Comparison of ENCODE assay signal across 9 mouse cellular contexts in the genomic region with DNA sequence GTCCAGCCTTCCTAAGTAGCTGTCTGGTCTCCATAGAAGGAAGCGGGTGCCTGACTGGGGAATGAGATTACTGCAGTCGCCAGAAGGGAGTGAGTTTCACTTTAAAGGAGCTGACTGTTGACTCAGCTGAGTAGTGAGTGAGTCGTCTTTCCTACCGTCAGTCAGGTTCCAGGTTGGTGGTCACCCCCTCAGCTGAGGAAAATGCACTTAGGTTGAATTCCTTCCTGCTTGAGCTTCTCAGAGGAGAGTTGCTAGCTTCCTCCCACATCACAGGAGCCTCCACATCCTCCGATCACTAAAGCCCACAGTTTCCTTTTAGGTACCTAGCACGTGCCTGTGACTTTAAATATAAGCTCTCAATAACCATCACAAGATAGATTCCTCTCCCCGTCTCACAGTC.
DNase-seq lines count a peak whose midpoint lies in the region; ATAC-seq and TF ChIP-seq lines count a peak whose summit lies in the region.
"Had no signal": no experiment of that assay in that cellular context is flagged by ENCODE, and none has a peak within 500 bp of the region (broad histone marks: within the 10 kb centered on the region; RNA-seq: fewer than 3 reads in every experiment).

No protein-coding gene starts in this region.

- peak overlapping the region; percentile 25; the same call in 1 of the 2 replicates for H3K9ac ChIP-seq in heart, embryonic 15.5 days
- no peak overlapping the region for H3K9ac ChIP-seq in stomach, postnatal 0 days (ENCODE audit: low read length)

- no peaks in the 10 kb centered on the region for H3K9me3 ChIP-seq in heart, embryonic 15.5 days (replicated peaks)
- H3K9me3 ChIP-seq in megakaryocyte, embryonic 14.5 days: no peaks in the 10 kb centered on the region
- H3K9me3 ChIP-seq in stomach, postnatal 0 days (ENCODE audit: control insufficient read depth, low read length): no peaks in the 10 kb centered on the region

- H3K27me3 ChIP-seq in heart, embryonic 15.5 days: no peaks in the 10 kb centered on the region
- H3K27me3 ChIP-seq in megakaryocyte, embryonic 14.5 days (replicated peaks): peaks cover 17% of the 10 kb centered on the region
- no peaks in the 10 kb centered on the region for H3K27me3 ChIP-seq in stomach, postnatal 0 days (ENCODE audit: control insufficient read depth, insufficient read depth, low read length)

- 22% methylated on average over 7 of the region's 7 CpGs for WGBS in heart, embryonic 15.5 days
- 28% methylated on average over 7 of the region's 7 CpGs for WGBS in stomach, postnatal 0 days

- H3K36me3 ChIP-seq in heart, embryonic 15.5 days: peaks cover 5% of the 10 kb centered on the region; the same call in 1 of the 2 replicates
- no peaks in the 10 kb centered on the region for H3K36me3 ChIP-seq in megakaryocyte, embryonic 14.5 days (replicated peaks; ENCODE audit: low read length)
- H3K36me3 ChIP-seq in stomach, postnatal 0 days (ENCODE audit: control insufficient read depth, insufficient read depth, low read length): no peaks in the 10 kb centered on the region

- no peak for TF ChIP-seq CTCF in brain, embryonic 14.5 days (IDR thresholded peaks at IDR 0.05; ENCODE audit: borderline replicate concordance, extremely low read depth, insufficient read depth, insufficient read length)
- no peak for TF ChIP-seq CTCF in stomach, postnatal 0 days (IDR thresholded peaks at IDR 0.05; ENCODE audit: low read depth)

- H3K4me1 ChIP-seq in heart, embryonic 15.5 days (replicated peaks): peaks cover 53% of the 10 kb centered on the region
- H3K4me1 ChIP-seq in megakaryocyte, embryonic 14.5 days: peaks cover 23% of the 10 kb centered on the region
- 0 out of 2 replicates have a peak, but pooled peaks cover 2% of the 10 kb centered on the region for H3K4me1 ChIP-seq in stomach, postnatal 0 days (replicated peaks; ENCODE audit: control insufficient read depth, insufficient read depth)

- TF ChIP-seq POLR2A in brain, embryonic 14.5 days (IDR thresholded peaks at IDR 0.05; ENCODE audit: borderline replicate concordance, extremely low read depth, insufficient read depth, insufficient read length, poor library complexity, severe bottlenecking): no peak

- no peak for TF ChIP-seq EP300 in stomach, postnatal 0 days (optimal IDR thresholded peaks at IDR 0.05)

- peak overlapping the region; percentile 41 for H3K27ac ChIP-seq in heart, embryonic 15.5 days
- no peak overlapping the region for H3K27ac ChIP-seq in stomach, postnatal 0 days (replicated peaks)

- ATAC-seq in heart, embryonic 15.5 days (replicated peaks; ENCODE audit: insufficient number of reproducible peaks, insufficient read depth, low FRiP score, low read depth): no peak
- ATAC-seq in megakaryocyte, adult 5-6 weeks (ENCODE audit: poor library complexity, severe bottlenecking): no peak
- ATAC-seq in stomach, postnatal 0 days (ENCODE audit: low FRiP score, low TSS enrichment): no peak
- no peak for ATAC-seq in megakaryocyte-erythroid progenitor cell, adult 5-6 weeks (replicated peaks; ENCODE audit: low FRiP score, low TSS enrichment, poor library complexity, severe bottlenecking)
- ATAC-seq in monocyte, adult 5-6 weeks (replicated peaks; ENCODE audit: insufficient number of reproducible peaks, low FRiP score, low TSS enrichment, poor library complexity, severe bottlenecking): no peak

- H3K4me2 ChIP-seq in heart, embryonic 15.5 days: peak overlapping the region; percentile 41
- peak overlapping the region; percentile 36; the same call in 1 of the 2 replicates for H3K4me2 ChIP-seq in stomach, postnatal 0 days (replicated peaks; ENCODE audit: low read depth)

- 0 out of 2 replicates have a peak overlapping the region, but pooled peaks have one; percentile 8 for H3K4me3 ChIP-seq in heart, embryonic 15.5 days
- peak overlapping the region; percentile 89 for H3K4me3 ChIP-seq in megakaryocyte, embryonic 14.5 days (replicated peaks)
- no peak overlapping the region for H3K4me3 ChIP-seq in stomach, postnatal 0 days (ENCODE audit: low read depth, low read length)

- no peak for DNase-seq in heart, adult 9 months (ENCODE audit: low spot score in 2 of 2)
- DNase-seq in brain, embryonic 14.5 days (ENCODE audit: low read depth): peak; percentile 17
- no peak for DNase-seq in stomach, postnatal 0 days (ENCODE audit: low spot score)
- DNase-seq: kidney, adult 11 months had no signal
